Mouse (Mus musculus) brown adipose tissue, adult 24 weeks (tissue): ENCODE measurements at regions not wholly inside any gene's neighbourhood (a gene's known extent, or its start where the extent isn't known, plus 50 kb on each side); places are given as distances from the start of the nearest gene placed in this dataset.

Experiments
- H3K27ac ChIP-seq: fragments of 200-500 bp; replicated peaks from 2 replicates; pipeline ENCODE4 v1.5.1; 2012; ENCODE audit warnings: low read depth, mild to moderate bottlenecking, low read length
- H3K4me1 ChIP-seq: fragments of 200-500 bp; 2 replicates; pipeline ENCODE4 v1.6.1; 2012; ENCODE audit warnings: low read length, mixed read lengths; ENCODE audit not compliant: control insufficient read depth, insufficient read depth, insufficient read length
- H3K4me3 ChIP-seq: fragments of 200-500 bp; 2 replicates; pipeline ENCODE4 v1.5.1; 2012; ENCODE audit warnings: low read depth, mild to moderate bottlenecking, low read length, moderate library complexity; ENCODE audit not compliant: insufficient read depth

- Histone ChIP-seq H3K4me3 (no peak overlapping the region), H3K4me1 (peaks cover 2% of the 10 kb centered on the region; the same call in 1 of the 2 replicates), H3K27ac (no peak overlapping the region)
Measured at GRCm38 (mm10) chr2:51566554-51567246, 60.6 kb upstream of the Tas2r134 start.

GRCm38 (mm10) chr2:51563881-51564280 is 63.4 kb upstream of the Tas2r134 start:
- H3K27ac ChIP-seq, result no peak overlapping the region
- peaks cover 2% of the 10 kb centered on the region; the same call in 1 of the 2 replicates for H3K4me1 ChIP-seq
- H3K4me3 ChIP-seq, result no peak overlapping the region

GRCm38 (mm10) chr2:51563240-51563639 is 64.1 kb upstream of the Tas2r134 start:
- no peak overlapping the region for H3K4me3 ChIP-seq
- no peak overlapping the region for H3K27ac ChIP-seq
- H3K4me1 ChIP-seq, result peaks cover 2% of the 10 kb centered on the region; the same call in 1 of the 2 replicates

GRCm38 (mm10) chr2:51550863-51551262 is 76.4 kb upstream of the Tas2r134 start:
- H3K27ac ChIP-seq, result no peak overlapping the region
- no peak overlapping the region for H3K4me3 ChIP-seq
- no peaks in the 10 kb centered on the region for H3K4me1 ChIP-seq

- Histone ChIP-seq H3K4me3 (no peak overlapping the region), H3K27ac (no peak overlapping the region)
Measured at GRCm38 (mm10) chr2:51549125-51549524, 78.2 kb upstream of the Tas2r134 start.

GRCm38 (mm10) chr2:51546181-51546580 is 81.1 kb upstream of the Tas2r134 start:
- Histone ChIP-seq H3K4me3 (no peak overlapping the region), H3K27ac (no peak overlapping the region), H3K4me1 (no peaks in the 10 kb centered on the region)

More at GRCm38 (mm10) chr2:51549125-51549524, 78.2 kb upstream of the Tas2r134 start:
- H3K4me1 ChIP-seq, result no peaks in the 10 kb centered on the region

GRCm38 (mm10) chr2:51543949-51544348 is 83.4 kb upstream of the Tas2r134 start:
- Histone ChIP-seq H3K27ac (no peak overlapping the region), H3K4me1 (no peaks in the 10 kb centered on the region), H3K4me3 (no peak overlapping the region)

GRCm38 (mm10) chr2:51542272-51542671 is 85.0 kb upstream of the Tas2r134 start:
- no peaks in the 10 kb centered on the region for H3K4me1 ChIP-seq
- H3K27ac ChIP-seq, result no peak overlapping the region
- no peak overlapping the region for H3K4me3 ChIP-seq

- no peak overlapping the region for H3K27ac ChIP-seq
- no peaks in the 10 kb centered on the region for H3K4me1 ChIP-seq
- H3K4me3 ChIP-seq, result no peak overlapping the region
Measured at GRCm38 (mm10) chr2:51532709-51533414, 94.4 kb upstream of the Tas2r134 start.

GRCm38 (mm10) chr2:51531106-51531839 is 96.0 kb upstream of the Tas2r134 start:
- H3K4me1 ChIP-seq, result no peaks in the 10 kb centered on the region

GRCm38 (mm10) chr2:51522766-51523165 is 104.5 kb upstream of the Tas2r134 start:
- no peak overlapping the region for H3K4me3 ChIP-seq
- H3K27ac ChIP-seq, result no peak overlapping the region
- no peaks in the 10 kb centered on the region for H3K4me1 ChIP-seq

More at GRCm38 (mm10) chr2:51531106-51531839, 96.0 kb upstream of the Tas2r134 start:
- Histone ChIP-seq H3K4me3 (no peak overlapping the region), H3K27ac (no peak overlapping the region)

GRCm38 (mm10) chr2:51509220-51510011 is 117.9 kb upstream of the Tas2r134 start:
- H3K27ac ChIP-seq, result no peak overlapping the region
- H3K4me1 ChIP-seq, result no peaks in the 10 kb centered on the region
- no peak overlapping the region for H3K4me3 ChIP-seq

- Histone ChIP-seq H3K4me3 (no peak overlapping the region), H3K4me1 (no peaks in the 10 kb centered on the region), H3K27ac (no peak overlapping the region)
Measured at GRCm38 (mm10) chr2:51497896-51498295, 129.4 kb upstream of the Tas2r134 start.

- no peaks in the 10 kb centered on the region for H3K4me1 ChIP-seq
- no peak overlapping the region for H3K27ac ChIP-seq
- H3K4me3 ChIP-seq, result no peak overlapping the region
Measured at GRCm38 (mm10) chr2:51473753-51474152, 153.6 kb upstream of the Tas2r134 start.
